Comparison of ENCODE assay signal across 17 mouse cellular contexts in the genomic region with DNA sequence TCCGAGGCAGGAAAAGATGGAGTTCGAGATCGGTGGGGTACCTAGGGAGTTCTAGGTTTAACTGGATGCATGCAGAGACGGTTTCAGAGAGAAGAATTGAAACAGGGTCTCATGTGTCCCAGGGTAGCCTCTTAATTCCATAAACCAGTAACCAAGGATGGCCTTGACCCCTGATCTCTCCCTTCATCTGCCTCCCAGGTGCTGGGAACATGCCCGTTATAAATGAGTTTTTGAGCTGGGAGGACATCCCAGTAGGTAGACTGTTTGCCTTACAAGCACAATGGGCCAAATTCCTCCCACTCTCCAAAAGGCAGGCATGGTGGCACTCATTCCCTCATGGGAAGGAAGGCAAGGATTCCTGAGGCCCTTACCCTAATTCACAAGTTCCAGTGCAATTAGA.
"Had no signal": no experiment of that assay in that cellular context is flagged by ENCODE, and none has a peak within 500 bp of the region (broad histone marks: within the 10 kb centered on the region; RNA-seq: fewer than 3 reads in every experiment).

No protein-coding gene starts in this region.

- H3K4me2 ChIP-seq: lung, embryonic 14.5 days; midbrain, embryonic 11.5 days; midbrain, embryonic 13.5 days; neural tube, embryonic 13.5 days; neural tube, embryonic 15.5 days; stomach, embryonic 15.5 days had no signal

- H3K27ac ChIP-seq: liver, embryonic 14.5 days; midbrain, embryonic 13.5 days; neural tube, embryonic 13.5 days; neural tube, embryonic 15.5 days; stomach, embryonic 15.5 days; stomach, postnatal 0 days had no signal

- H3K36me3 ChIP-seq: midbrain, embryonic 13.5 days; neural tube, embryonic 13.5 days; neural tube, embryonic 15.5 days; stomach, embryonic 15.5 days had no signal

- ATAC-seq: midbrain, embryonic 13.5 days; midbrain, embryonic 16.5 days had no signal

- DNase-seq: lung, adult 18-20 months; lung, postnatal 10 days; lung, postnatal 4 days; right cerebral cortex, postnatal 14 days; thymus, adult 2 months; thymus, postnatal 25 days; thymus, postnatal 4 days had no signal

- H3K9ac ChIP-seq: liver, embryonic 14.5 days; lung, embryonic 14.5 days; midbrain, embryonic 13.5 days; neural tube, embryonic 13.5 days; neural tube, embryonic 15.5 days; stomach, embryonic 15.5 days had no signal

- H3K9me3 ChIP-seq: midbrain, embryonic 13.5 days; neural tube, embryonic 13.5 days; neural tube, embryonic 15.5 days; stomach, embryonic 15.5 days had no signal

- H3K4me3 ChIP-seq: midbrain, embryonic 13.5 days; myocyte; neural tube, embryonic 13.5 days; neural tube, embryonic 15.5 days; stomach, embryonic 15.5 days had no signal
